Mouse (Mus musculus): ENCODE data around the gene Tekt4. TPM values are rescaled to one million over a fixed set of nuclear protein-coding genes. Genes with fewer than 3 reads are reported as not detected.

Gene Tekt4
- polyA plus RNA-seq, 1 experiment, result not detected

- H3K4me3 ChIP-seq (ENCODE audit: insufficient read depth, low read depth, low read length), result no peak overlapping the region
- no peaks in the 10 kb centered on the region for H3K4me1 ChIP-seq (ENCODE audit: control insufficient read depth, insufficient read depth, insufficient read length, low read length)
These were observed 4.1 kb upstream of the Tekt4 start for GRCm38 (mm10) chr17:25450329-25450728.

GRCm38 (mm10) chr17:25452246-25452965 lies 2.0 kb upstream of the Tekt4 start:
- Histone ChIP-seq H3K4me1 (ENCODE audit: control insufficient read depth, insufficient read depth, insufficient read length, low read length) (no peaks in the 10 kb centered on the region), H3K4me3 (ENCODE audit: insufficient read depth, low read depth, low read length) (no peak overlapping the region), H3K27ac (replicated peaks; ENCODE audit: low read depth, low read length) (no peak overlapping the region)

More at GRCm38 (mm10) chr17:25450329-25450728, 4.1 kb upstream of the Tekt4 start:
- no peak overlapping the region for H3K27ac ChIP-seq (replicated peaks; ENCODE audit: low read depth, low read length)

- no peaks in the 10 kb centered on the region for H3K4me1 ChIP-seq (ENCODE audit: control insufficient read depth, insufficient read depth, insufficient read length, low read length)
- H3K27ac ChIP-seq (replicated peaks; ENCODE audit: low read depth, low read length), result no peak overlapping the region
- H3K4me3 ChIP-seq (ENCODE audit: insufficient read depth, low read depth, low read length), result no peak overlapping the region
These were observed 2.1 kb downstream of the Tekt4 start for GRCm38 (mm10) chr17:25456540-25456939.

GRCm38 (mm10) chr17:25462236-25462875 lies 7.9 kb downstream of the Tekt4 start:
- Histone ChIP-seq H3K4me1 (ENCODE audit: control insufficient read depth, insufficient read depth, insufficient read length, low read length) (no peaks in the 10 kb centered on the region), H3K4me3 (ENCODE audit: insufficient read depth, low read depth, low read length) (no peak overlapping the region), H3K27ac (replicated peaks; ENCODE audit: low read depth, low read length) (no peak overlapping the region)

- H3K4me3 ChIP-seq (ENCODE audit: insufficient read depth, low read depth, low read length), result no peak overlapping the region
- no peaks in the 10 kb centered on the region for H3K4me1 ChIP-seq (ENCODE audit: control insufficient read depth, insufficient read depth, insufficient read length, low read length)
- no peak overlapping the region for H3K27ac ChIP-seq (replicated peaks; ENCODE audit: low read depth, low read length)
These were observed 9.0 kb downstream of the Tekt4 start for GRCm38 (mm10) chr17:25463326-25463945.

GRCm38 (mm10) chr17:25464091-25464490 lies 9.7 kb downstream of the Tekt4 start:
- Histone ChIP-seq H3K4me1 (ENCODE audit: control insufficient read depth, insufficient read depth, insufficient read length, low read length) (no peaks in the 10 kb centered on the region), H3K4me3 (ENCODE audit: insufficient read depth, low read depth, low read length) (no peak overlapping the region), H3K27ac (replicated peaks; ENCODE audit: low read depth, low read length) (no peak overlapping the region)

DNA sequence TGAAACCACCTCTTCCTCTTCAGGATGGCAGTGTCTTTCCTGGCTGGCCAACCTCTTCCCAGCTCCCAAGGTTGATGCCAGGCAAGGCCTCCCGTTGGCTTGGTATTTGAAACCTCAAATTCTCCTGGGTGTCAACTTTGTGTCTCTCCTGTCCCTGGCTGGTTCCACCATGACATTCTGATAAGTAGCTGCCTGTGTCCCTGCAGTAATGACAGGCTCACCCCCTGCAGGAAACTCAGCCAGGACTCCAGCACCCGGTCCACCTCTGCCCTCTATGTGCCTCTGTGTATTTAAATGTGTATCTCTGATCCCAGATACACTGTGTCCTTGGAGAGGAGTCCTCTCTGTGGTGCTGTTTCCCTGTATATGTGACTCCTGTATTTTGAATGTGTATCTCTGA lies 11.8 kb downstream of the Tekt4 start:
- Histone ChIP-seq H3K4me1 (ENCODE audit: control insufficient read depth, insufficient read depth, insufficient read length, low read length) (no peaks in the 10 kb centered on the region), H3K27ac (replicated peaks; ENCODE audit: low read depth, low read length) (no peak overlapping the region), H3K4me3 (ENCODE audit: insufficient read depth, low read depth, low read length) (no peak overlapping the region)

DNA sequence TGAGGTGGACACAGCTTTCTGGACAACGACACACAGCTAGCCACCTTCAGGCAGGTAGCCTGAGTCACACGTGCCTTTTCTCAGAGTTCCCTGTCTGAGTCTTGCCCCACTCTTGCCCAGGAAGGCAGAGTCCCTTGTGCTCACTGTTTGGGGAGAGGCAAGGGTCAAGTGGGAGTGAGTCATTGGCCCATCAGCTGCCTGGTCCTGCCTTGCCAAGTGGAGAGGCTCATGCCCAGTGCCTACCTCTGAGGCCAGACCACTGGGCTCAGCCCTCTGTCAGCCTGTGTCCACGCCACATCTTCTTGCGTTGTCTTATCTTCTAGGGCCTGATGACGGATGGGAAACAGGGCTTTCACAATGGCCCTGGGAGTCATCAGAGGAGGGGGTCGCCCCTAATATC lies 13.4 kb downstream of the Tekt4 start:
- Histone ChIP-seq H3K4me3 (ENCODE audit: insufficient read depth, low read depth, low read length) (no peak overlapping the region), H3K4me1 (ENCODE audit: control insufficient read depth, insufficient read depth, insufficient read length, low read length) (no peaks in the 10 kb centered on the region), H3K27ac (replicated peaks; ENCODE audit: low read depth, low read length) (no peak overlapping the region)

DNA sequence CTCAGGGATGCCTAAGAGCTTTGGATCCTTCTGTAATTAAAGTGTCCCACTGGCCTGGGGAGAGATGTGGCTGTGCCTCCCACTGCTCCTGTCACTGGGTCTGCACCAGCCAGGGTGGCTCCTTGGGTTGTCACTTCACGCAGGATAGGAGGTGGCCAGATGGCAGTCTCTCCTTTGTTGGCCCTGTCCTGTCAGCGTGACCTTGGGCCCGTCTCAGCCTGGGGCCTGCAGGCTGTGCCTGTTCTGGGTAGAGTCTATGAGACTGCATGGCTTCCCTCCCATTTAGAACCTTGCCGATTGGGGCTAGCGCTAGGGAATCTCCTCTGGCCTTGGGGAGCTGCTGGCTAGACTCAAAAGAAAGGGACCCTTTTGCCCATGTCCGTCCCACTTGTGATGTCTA lies 13.9 kb downstream of the Tekt4 start:
- no peaks in the 10 kb centered on the region for H3K4me1 ChIP-seq (ENCODE audit: control insufficient read depth, insufficient read depth, insufficient read length, low read length)
- no peak overlapping the region for H3K27ac ChIP-seq (replicated peaks; ENCODE audit: low read depth, low read length)
- no peak overlapping the region for H3K4me3 ChIP-seq (ENCODE audit: insufficient read depth, low read depth, low read length)

- H3K4me1 ChIP-seq (ENCODE audit: control insufficient read depth, insufficient read depth, insufficient read length, low read length), result no peaks in the 10 kb centered on the region
These were observed 15.4 kb downstream of the Tekt4 start for GRCm38 (mm10) chr17:25469798-25470197.

GRCm38 (mm10) chr17:25471418-25471817 lies 17.0 kb downstream of the Tekt4 start:
- H3K4me1 ChIP-seq (ENCODE audit: control insufficient read depth, insufficient read depth, insufficient read length, low read length), result no peaks in the 10 kb centered on the region
- no peak overlapping the region for H3K4me3 ChIP-seq (ENCODE audit: insufficient read depth, low read depth, low read length)
- H3K27ac ChIP-seq (replicated peaks; ENCODE audit: low read depth, low read length), result no peak overlapping the region

More at GRCm38 (mm10) chr17:25469798-25470197, 15.4 kb downstream of the Tekt4 start:
- no peak overlapping the region for H3K27ac ChIP-seq (replicated peaks; ENCODE audit: low read depth, low read length)
- no peak overlapping the region for H3K4me3 ChIP-seq (ENCODE audit: insufficient read depth, low read depth, low read length)

- Histone ChIP-seq H3K4me3 (ENCODE audit: insufficient read depth, low read depth, low read length) (no peak overlapping the region), H3K4me1 (ENCODE audit: control insufficient read depth, insufficient read depth, insufficient read length, low read length) (no peaks in the 10 kb centered on the region)
These were observed 17.6 kb downstream of the Tekt4 start for GRCm38 (mm10) chr17:25472044-25472443.

GRCm38 (mm10) chr17:25474330-25475077 lies 20.1 kb downstream of the Tekt4 start:
- Histone ChIP-seq H3K4me3 (ENCODE audit: insufficient read depth, low read depth, low read length) (peak overlapping the region; percentile 43), H3K4me1 (ENCODE audit: control insufficient read depth, insufficient read depth, insufficient read length, low read length) (no peaks in the 10 kb centered on the region), H3K27ac (replicated peaks; ENCODE audit: low read depth, low read length) (no peak overlapping the region)

More at GRCm38 (mm10) chr17:25472044-25472443, 17.6 kb downstream of the Tekt4 start:
- no peak overlapping the region for H3K27ac ChIP-seq (replicated peaks; ENCODE audit: low read depth, low read length)

DNA sequence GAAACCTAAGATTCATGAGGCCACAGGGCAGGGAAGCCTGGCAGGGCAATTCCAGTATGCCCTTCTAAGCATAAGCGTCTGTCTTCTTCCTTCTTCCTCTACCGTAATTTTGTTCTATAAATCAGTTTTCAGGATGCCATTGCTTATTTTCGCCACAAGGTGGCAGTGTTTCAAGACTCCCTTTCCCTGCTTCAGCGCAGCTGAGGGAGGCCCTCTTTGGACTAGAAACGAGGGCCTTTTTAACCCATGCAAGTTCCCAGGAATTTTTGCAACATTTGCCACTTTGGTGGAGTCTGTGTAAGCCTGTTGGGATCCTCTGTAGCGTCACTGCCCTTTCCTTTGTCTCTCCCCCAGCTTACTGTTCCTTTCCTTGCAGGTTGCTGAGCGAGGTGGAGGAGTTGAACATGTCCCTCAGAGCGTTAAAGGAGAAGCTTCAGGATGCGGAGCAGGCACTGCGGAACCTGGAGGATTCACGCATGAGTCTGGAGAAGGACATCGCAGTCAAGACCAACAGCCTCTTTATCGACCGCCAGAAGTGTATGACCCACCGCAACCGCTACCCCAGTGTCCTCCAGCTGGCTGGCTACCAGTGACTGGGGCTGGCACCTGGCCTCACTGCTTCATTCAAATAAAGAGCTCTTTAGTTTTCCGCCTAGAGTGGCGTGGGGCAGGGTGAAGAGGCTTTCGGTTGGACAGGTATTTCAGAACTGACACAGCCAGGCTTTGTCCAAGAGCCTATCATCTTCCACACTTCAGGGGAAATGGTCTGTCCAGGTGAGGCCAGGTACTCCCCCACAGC lies 21.7 kb downstream of the Tekt4 start:
- Histone ChIP-seq H3K27ac (replicated peaks; ENCODE audit: low read depth, low read length) (no peak overlapping the region), H3K4me3 (ENCODE audit: insufficient read depth, low read depth, low read length) (no peak overlapping the region)

More for the DNA sequence above, 21.7 kb downstream of the Tekt4 start:
- no peaks in the 10 kb centered on the region for H3K4me1 ChIP-seq (ENCODE audit: control insufficient read depth, insufficient read depth, insufficient read length, low read length)
